Mouse (Mus musculus) liver, embryonic 11.5 days (tissue): ENCODE data around the gene C8g. TPM values are rescaled to one million over a fixed set of nuclear protein-coding genes. Genes with fewer than 3 reads are reported as not detected.

ENCODE experiments used
- ATAC-seq: fragments of 200-750 bp; cut with Nextera tagmentation; replicated peaks from 2 replicates; pipeline ENCODE4 v1.8.0; 2017; ENCODE audit warnings: moderate number of reproducible peaks, mild to moderate bottlenecking, moderate TSS enrichment, moderate library complexity; ENCODE audit not compliant: low FRiP score
- DNase-seq: peaks from one replicate; pipeline ENCODE4 v3.0.0-alpha.2; 2017; ENCODE audit warnings: low spot score
- H3K27ac ChIP-seq: fragments of 300-500 bp; sonication (generic); 2 replicates; pipeline ENCODE4 v1.5.1; 2014; ENCODE audit warnings: mild to moderate bottlenecking, low read depth, low read length, control low read depth
- H3K27me3 ChIP-seq: fragments of 300-500 bp; sonication (generic); replicated peaks from 2 replicates; pipeline ENCODE4 v1.6.1; 2014; ENCODE audit warnings: low read length, mixed read lengths; ENCODE audit not compliant: control insufficient read depth, insufficient read depth
- H3K36me3 ChIP-seq: fragments of 300-500 bp; sonication (generic); 2 replicates; pipeline ENCODE4 v1.6.1; 2014; ENCODE audit warnings: mild to moderate bottlenecking, low read length, moderate library complexity, mixed read lengths; ENCODE audit not compliant: control insufficient read depth, insufficient read depth
- H3K4me1 ChIP-seq: fragments of 300-500 bp; sonication (generic); replicated peaks from 2 replicates; pipeline ENCODE4 v1.6.1; 2014; ENCODE audit warnings: low read length, mixed read lengths; ENCODE audit not compliant: control insufficient read depth, insufficient read depth
- H3K4me2 ChIP-seq: fragments of 300-500 bp; sonication (generic); 2 replicates; pipeline ENCODE4 v1.6.1; 2014; ENCODE audit warnings: mild to moderate bottlenecking, control low read depth, moderate library complexity
- H3K4me3 ChIP-seq: fragments of 300-500 bp; sonication (generic); 2 replicates; pipeline ENCODE4 v1.5.1; 2014; ENCODE audit warnings: low read depth, low read length, control low read depth
- H3K9ac ChIP-seq: fragments of 300-500 bp; sonication (generic); 2 replicates; pipeline ENCODE4 v1.6.1; 2014; ENCODE audit warnings: low read depth, low read length, control low read depth
- H3K9me3 ChIP-seq: fragments of 300-500 bp; sonication (generic); 2 replicates; pipeline ENCODE4 v1.6.1; 2016; ENCODE audit warnings: low read length, inconsistent platforms, mixed read lengths; ENCODE audit not compliant: control insufficient read depth
- WGBS: fragments of 180-500 bp; shearing (Covaris S2); extraction: QIAGEN DNeasy Blood & Tissue Kit; methylation state at CpG from one replicate; pipeline ENCODE4 v1.1.7; 2014; 5-methylcytosine and 5-hydroxymethylcytosine counted together
- polyA plus RNA-seq: library from polyadenylated mRNA; unstranded; fragments of >200 nt; fragmentation: Nextera tagmentation; extraction: Ambion mirVana; gene quantifications from 2 replicates; pipeline ENCODE4 v1.2.1, GENCODE M21; 2014

C8g gene
- 14.9 and 16.8 TPM in 2 replicates for polyA plus RNA-seq

DNA sequence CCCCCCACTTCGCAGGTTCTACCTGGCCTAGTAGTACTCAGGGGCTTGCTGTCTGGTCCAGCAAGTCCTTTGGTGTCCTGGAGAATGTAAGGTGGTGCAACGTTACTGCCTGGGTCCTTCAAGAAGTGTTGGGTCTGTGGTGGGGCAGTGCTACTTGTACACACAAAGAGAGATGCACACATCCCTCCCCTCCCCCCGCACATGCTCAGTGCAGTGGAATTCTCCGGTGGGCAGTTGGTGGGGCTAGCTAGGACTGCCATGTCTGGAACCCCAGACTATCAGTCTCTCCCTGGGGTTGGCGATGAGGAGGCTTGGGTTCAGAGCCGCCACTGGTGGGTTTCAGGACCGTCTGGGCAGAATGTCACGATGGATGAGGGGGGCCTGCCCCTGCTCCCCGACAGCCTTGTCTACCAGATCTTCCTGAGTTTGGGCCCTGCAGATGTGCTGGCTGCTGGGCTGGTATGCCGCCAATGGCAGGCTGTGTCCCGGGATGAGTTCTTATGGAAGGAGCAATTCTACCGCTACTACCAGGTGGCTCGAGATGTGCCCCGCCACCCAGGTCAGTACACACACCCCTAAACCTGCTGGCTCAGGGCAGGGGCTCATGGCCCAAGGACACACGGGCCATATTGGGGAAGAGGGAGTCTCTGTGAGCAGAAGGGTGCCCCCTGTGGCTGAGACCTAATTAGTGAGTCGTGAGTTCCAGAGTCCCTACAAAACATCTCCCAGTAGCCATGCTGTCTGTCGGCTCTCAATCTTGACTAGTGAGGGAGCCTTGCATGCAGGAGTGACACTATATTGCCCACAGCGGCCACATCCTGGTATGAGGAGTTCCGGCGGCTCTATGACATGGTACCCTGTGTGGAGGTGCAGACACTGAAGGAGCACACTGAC lies at the start of gene C8g:
Gene C8g (minus strand): TSS at position 127 of the 894 bp plus-strand sequence.
- WGBS: 78% methylated on average over 20 of the region's 20 CpGs
- Histone ChIP-seq H3K4me2 (peak within 1 kb of the TSS; percentile 99), H3K9me3 (no peaks in the 10 kb centered on the region), H3K27me3 (no peaks in the 10 kb centered on the region), H3K27ac (peak within 1 kb of the TSS; percentile 86), H3K36me3 (peaks cover 7% of the 10 kb centered on the region), H3K4me3 (peak within 1 kb of the TSS; percentile 91), H3K9ac (peak within 1 kb of the TSS; percentile 97), H3K4me1 (peaks cover 31% of the 10 kb centered on the region)
- no peak for DNase-seq
- no peak for ATAC-seq

DNA sequence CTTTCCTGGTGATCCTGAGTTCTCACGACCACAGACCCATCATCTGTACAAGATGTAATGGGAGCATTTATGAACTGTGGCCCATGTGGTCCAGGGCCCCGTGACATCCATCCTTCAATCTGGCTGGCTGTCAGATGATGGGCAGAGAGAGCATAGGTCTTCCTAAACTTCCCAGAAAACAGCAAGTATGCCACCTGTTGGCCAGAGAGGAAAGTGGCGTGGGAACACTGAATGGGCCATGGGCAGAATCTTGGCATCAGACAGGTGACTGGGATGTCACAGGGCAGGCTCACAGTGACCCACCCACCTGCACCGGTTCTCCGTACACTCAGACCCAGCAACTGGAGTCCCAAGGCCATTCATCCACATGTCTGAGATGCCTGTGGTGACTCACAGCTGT lies 49.7 kb upstream of the C8g start:
- H3K27ac ChIP-seq: no peak overlapping the region
- H3K4me3 ChIP-seq: no peak overlapping the region
- no peaks in the 10 kb centered on the region for H3K9me3 ChIP-seq
- H3K9ac ChIP-seq: no peak overlapping the region
- WGBS: 30% methylated on average over 5 of the region's 5 CpGs
- ATAC-seq (no peak), DNase-seq (no peak)
- H3K4me1 ChIP-seq: no peaks in the 10 kb centered on the region; the same call in 1 of the 2 replicates
- H3K27me3 ChIP-seq: no peaks in the 10 kb centered on the region
- H3K36me3 ChIP-seq: no peaks in the 10 kb centered on the region
- H3K4me2 ChIP-seq: no peak overlapping the region

DNA sequence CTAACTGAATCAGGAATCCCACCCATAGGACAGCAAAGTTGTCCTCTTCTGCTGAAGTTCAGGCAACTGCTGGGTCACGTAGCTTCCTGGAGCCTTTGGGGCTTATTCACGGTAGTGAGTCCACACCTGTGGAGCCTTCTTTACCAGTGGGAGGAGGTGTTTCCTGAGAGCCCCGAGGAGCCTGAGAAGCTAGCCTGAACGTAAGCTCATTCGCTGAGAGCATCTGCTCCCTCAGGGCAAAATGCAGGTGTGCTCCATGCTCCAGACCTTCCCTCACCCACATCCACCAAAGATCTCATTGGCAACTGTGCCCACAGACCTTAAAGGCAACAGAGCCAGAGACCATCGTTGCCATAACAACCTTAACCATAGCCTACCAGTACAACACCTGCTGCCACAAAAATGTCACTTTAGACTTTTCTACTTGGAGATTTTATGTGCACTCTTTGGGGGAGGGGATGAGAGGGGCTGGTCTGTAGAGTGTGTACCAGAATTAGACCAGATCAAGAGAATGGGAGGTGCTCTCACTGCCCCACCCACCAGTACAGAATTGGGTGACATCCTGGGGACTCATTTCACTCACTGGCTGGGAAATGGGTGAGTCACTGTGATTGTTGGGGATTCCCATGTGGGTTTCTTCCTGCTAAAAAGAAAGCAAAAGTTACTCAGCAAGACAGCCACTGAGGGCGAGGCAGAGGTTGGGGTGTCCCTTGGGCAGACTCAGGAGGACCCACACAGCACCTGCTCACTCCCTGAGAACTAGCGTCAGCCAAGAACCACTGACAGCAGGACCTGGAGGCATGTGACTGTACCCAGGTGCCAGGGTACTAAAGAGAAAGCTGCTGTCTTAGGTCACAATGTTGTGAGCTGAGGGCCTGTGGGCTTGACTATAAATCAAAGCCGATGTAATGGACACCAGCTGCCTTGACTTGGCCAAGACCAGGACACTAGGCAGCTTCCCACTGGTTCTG lies 47.8 kb upstream of the C8g start:
- no peak for ATAC-seq
- 69% methylated on average over 9 of the region's 9 CpGs for WGBS
- no peak for DNase-seq
- H3K9ac ChIP-seq: no peak overlapping the region
- no peak overlapping the region for H3K27ac ChIP-seq
- no peak overlapping the region for H3K4me2 ChIP-seq
- no peaks in the 10 kb centered on the region for H3K27me3 ChIP-seq
- H3K4me1 ChIP-seq: peaks cover 10% of the 10 kb centered on the region
- no peak overlapping the region for H3K4me3 ChIP-seq
- H3K36me3 ChIP-seq: no peaks in the 10 kb centered on the region
- H3K9me3 ChIP-seq: no peaks in the 10 kb centered on the region

DNA sequence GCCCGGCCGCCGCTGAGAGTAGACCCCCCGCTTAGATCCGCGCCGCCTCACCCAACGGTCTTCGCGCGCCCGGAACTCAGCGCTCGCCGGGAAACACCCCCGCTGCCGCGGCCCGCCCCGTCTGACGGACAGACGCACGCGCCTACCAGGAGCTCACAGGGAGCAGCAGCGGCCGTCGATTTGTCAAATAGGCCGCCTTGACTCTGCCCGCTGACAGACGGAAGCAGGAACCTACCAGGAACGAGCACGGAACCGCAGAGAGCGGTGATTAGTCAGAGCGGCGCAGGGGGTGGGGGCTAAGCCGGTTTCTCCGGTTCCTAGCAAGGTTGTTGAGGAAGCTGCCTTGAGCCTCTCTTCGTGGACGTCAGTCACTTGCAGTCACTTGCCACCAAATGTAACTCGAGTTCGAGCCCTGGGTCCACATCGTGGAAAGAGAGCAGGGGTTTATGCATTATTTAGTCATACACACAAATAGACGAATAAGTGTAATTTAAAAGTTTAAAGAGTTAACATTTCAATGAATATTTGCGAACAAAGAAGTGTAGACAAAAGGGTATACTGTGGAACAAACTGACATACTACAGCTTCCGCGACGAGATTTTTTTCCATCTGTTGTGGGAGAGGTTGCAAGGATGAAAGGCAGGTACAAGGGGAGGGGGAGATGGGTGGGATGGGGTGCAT lies 45.4 kb upstream of the C8g start, which contains the start of gene Traf2:
Gene Traf2 (minus strand): TSS at position 130 of the 681 bp plus-strand sequence.
- WGBS: 2% methylated on average over 48 of the region's 48 CpGs
- DNase-seq: peak; percentile 97
- ATAC-seq: peak; percentile 99
- Histone ChIP-seq H3K4me2 (peak within 1 kb of the TSS; percentile 87), H3K27me3 (no peaks in the 10 kb centered on the region), H3K36me3 (no peaks in the 10 kb centered on the region), H3K27ac (peak within 1 kb of the TSS; percentile 72), H3K4me3 (peak within 1 kb of the TSS; percentile 69), H3K4me1 (peaks cover 10% of the 10 kb centered on the region), H3K9me3 (no peaks in the 10 kb centered on the region), H3K9ac (peak within 1 kb of the TSS; percentile 84)

DNA sequence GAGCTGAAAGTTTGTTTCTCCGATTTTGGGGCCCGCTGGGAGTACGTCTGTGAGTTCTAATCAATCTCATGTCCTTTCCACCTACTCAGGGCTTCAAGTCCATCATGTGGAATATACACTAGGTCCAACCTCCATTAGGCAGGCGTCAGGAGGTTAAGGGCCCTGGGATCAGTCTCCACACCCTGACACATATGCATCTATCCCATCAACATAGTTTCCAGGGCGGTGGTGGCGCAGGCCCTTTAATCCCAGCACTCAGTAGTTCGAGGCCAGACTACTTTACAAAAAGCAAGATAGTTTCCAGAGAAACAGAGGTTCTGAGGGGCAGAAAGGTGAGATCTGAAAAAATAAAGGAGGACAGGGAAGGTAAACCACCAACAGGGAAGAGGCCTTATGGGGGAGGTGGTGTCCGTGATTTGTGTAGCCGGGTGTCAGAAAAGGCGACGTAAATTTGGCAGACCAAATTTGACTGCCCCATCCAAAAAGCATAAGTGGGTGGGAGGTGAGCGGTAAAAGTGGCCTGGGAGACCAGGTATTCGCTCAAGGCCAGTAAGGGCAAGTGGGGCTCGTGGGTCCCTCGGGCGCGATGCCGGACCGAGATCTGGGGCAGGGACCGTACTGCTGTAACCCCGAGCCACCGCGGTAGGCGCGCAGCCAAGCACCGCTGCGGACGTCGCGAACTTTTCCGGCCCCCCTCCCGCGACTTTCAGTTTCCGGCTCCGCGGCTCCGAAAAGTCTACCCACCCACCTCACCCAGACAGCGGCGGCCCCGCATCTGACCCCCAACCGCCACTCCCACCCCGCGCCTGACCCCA lies 44.7 kb upstream of the C8g start:
- 5% methylated on average over 42 of the region's 43 CpGs for WGBS
- DNase-seq (no peak), ATAC-seq (peak; percentile 71)
- no peaks in the 10 kb centered on the region for H3K36me3 ChIP-seq
- H3K27ac ChIP-seq: peak overlapping the region; percentile 72
- peaks cover 10% of the 10 kb centered on the region for H3K4me1 ChIP-seq
- H3K9ac ChIP-seq: peak overlapping the region; percentile 84
- H3K4me2 ChIP-seq: peak overlapping the region; percentile 87
- no peaks in the 10 kb centered on the region for H3K9me3 ChIP-seq
- peak overlapping the region; percentile 69 for H3K4me3 ChIP-seq
- no peaks in the 10 kb centered on the region for H3K27me3 ChIP-seq

DNA sequence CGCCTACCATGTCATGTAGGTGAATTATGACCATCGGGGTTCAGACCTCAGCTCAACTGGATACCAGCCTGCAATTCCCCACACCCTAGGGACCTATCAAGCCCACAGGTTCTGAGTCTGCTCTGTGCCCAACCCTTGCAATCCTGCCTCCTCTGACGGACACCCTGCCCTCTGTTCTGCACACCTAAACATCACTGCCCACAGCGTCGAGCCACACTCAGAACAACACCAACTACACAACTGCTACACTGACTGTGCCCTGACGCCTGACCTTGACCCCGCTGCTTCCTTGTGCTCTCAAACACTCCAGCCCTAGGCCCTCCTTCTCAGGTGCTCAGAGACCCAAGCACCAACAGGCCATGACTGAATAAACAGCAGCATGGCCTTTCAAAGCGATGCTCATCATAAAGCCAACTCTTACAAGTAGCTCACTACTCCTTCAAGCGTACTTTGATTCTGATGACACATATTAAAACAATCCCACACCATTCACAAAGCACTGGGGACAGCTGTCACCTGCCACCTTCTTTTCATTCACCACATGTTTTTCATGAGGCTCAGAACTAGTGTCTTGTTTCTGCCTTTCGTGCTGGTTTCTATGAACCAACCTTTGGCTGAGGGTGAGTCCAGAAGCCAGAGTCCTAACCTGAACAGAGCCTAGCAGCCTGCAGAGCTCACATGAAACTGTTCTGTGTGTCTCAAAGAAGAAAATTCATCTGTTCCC lies 40.3 kb upstream of the C8g start:
- DNase-seq: no peak
- no peaks in the 10 kb centered on the region for H3K27me3 ChIP-seq
- peaks cover 6% of the 10 kb centered on the region; the same call in 1 of the 2 replicates for H3K36me3 ChIP-seq
- 83% methylated on average over 10 of the region's 10 CpGs for WGBS
- H3K27ac ChIP-seq: no peak overlapping the region
- H3K4me3 ChIP-seq: no peak overlapping the region
- H3K4me1 ChIP-seq: peaks cover 10% of the 10 kb centered on the region
- H3K9ac ChIP-seq: no peak overlapping the region
- ATAC-seq: no peak
- H3K4me2 ChIP-seq: no peak overlapping the region
- H3K9me3 ChIP-seq: no peaks in the 10 kb centered on the region

DNA sequence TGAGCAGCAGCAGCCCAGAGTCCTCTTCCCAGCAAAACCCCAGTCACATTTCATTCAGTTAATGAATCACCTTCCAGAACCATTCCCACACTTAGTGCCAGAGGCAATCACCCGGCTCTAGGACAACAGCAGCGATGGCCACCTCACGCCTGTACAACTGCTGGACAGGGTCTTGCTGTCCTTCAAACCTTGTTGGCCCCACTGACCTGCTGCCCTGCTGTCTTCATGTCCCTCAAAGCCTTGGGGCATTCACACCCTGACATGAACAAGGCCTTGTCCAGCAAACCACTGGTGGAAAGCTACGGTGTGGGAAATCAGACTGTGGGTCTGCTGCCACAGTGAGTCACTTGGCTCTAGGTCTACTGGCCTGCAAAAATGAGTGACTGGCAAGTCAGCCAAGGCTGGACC lies 39.0 kb upstream of the C8g start:
- Histone ChIP-seq H3K9me3 (no peaks in the 10 kb centered on the region), H3K36me3 (peaks cover 13% of the 10 kb centered on the region; the same call in 1 of the 2 replicates), H3K4me3 (no peak overlapping the region), H3K9ac (no peak overlapping the region), H3K4me2 (no peak overlapping the region), H3K27ac (no peak overlapping the region), H3K27me3 (no peaks in the 10 kb centered on the region), H3K4me1 (peaks cover 5% of the 10 kb centered on the region)
- WGBS: 95% methylated on average over 4 of the region's 4 CpGs
- no peak for ATAC-seq
- no peak for DNase-seq
